Mouse (Mus musculus) adrenal gland, adult 10 weeks (tissue): ENCODE data around the gene Eef1a1. TPM values are rescaled to one million over a fixed set of nuclear protein-coding genes. Genes with fewer than 3 reads are reported as not detected.

Source experiments
- polyA plus RNA-seq: library from polyadenylated mRNA; stranded (reverse); fragments of 350-450 nt; fragmentation: Illumina TruSeq; extraction: RNeasy Lipid Tissue Mini Kit (QIAGEN cat#74804); gene quantifications from one replicate; pipeline ENCODE4 v1.2.3, GENCODE M21; 2014; ENCODE audit warnings: low read depth, low replicate concordance

Gene Eef1a1
- polyA plus RNA-seq: 4,290 TPM

GRCm38 (mm10) chr9:78488890-78489420 lies at the start of gene Eef1a1:
Gene Eef1a1, minus strand, starts transcription at chr9:78489151.

GRCm38 (mm10) chr9:78447973-78448873 lies 40.7 kb downstream of the Eef1a1 start, which contains the start of the genes Mto1 and Gm17324:
Gene Mto1, plus strand, starts transcription at chr9:78448208.
Gene Gm17324, minus strand, starts transcription at chr9:78448786.

GRCm38 (mm10) chr9:78442579-78443392 lies 46.2 kb downstream of the Eef1a1 start, which contains the start of gene Cgas:
Gene Cgas, minus strand, starts transcription at chr9:78443237.

Other genes with a start within 250 kb of the Eef1a1 start
- gene Gm3776, start 232.0 kb downstream of the Eef1a1 start, polyA plus RNA-seq: not detected
- not detected for gene Gm10639, start 199.2 kb downstream of the Eef1a1 start, polyA plus RNA-seq
- gene Omt2a, start 174.4 kb downstream of the Eef1a1 start, polyA plus RNA-seq: not detected
- not detected for gene Omt2b, start 161.6 kb downstream of the Eef1a1 start, polyA plus RNA-seq
- gene Gsta2, start 133.4 kb downstream of the Eef1a1 start, polyA plus RNA-seq: not detected
- gene Dppa5a, start 121.0 kb downstream of the Eef1a1 start, polyA plus RNA-seq: not detected
- 0.29 TPM for gene Ooep, start 110.4 kb downstream of the Eef1a1 start, polyA plus RNA-seq
- not detected for gene Ddx43, start 93.4 kb downstream of the Eef1a1 start, polyA plus RNA-seq
- gene Cgas, start 45.9 kb downstream of the Eef1a1 start, polyA plus RNA-seq: 1.8 TPM
- 34.2 TPM for gene Mto1, start 40.9 kb downstream of the Eef1a1 start, polyA plus RNA-seq
- not detected for gene Gm17324, start 40.4 kb downstream of the Eef1a1 start, polyA plus RNA-seq
- 22.9 TPM for gene Slc17a5, start 98.9 kb upstream of the Eef1a1 start, polyA plus RNA-seq
- 0.82 TPM for gene Cd109, start 126.4 kb upstream of the Eef1a1 start, polyA plus RNA-seq